Mouse (Mus musculus): ENCODE results near the gene Gm49387.

GRCm38 (mm10) chr14:31658126-31658680 lies 17.5 kb upstream of the Gm49387 start:
- TF ChIP-seq POLR2A (IDR thresholded peaks at IDR 0.05; ENCODE audit: insufficient read depth, low read length) (no peak), EP300 (IDR thresholded peaks at IDR 0.05; ENCODE audit: insufficient read depth, low read depth, low read length) (no peak)
